Mouse (Mus musculus) CD4-positive, CD25-positive, alpha-beta regulatory T cell, adult 4 months (primary cell): ENCODE data around the gene Muc13. TPM values are rescaled to one million over a fixed set of nuclear protein-coding genes. Genes with fewer than 3 reads are reported as not detected.

ENCODE experiments used
- ATAC-seq: one replicate; pipeline ENCODE4 v1.8.0; 2017
- polyA plus RNA-seq, 2 experiments: library from polyadenylated mRNA; unstranded; fragments of 100-300 nt; shearing (Covaris generic); gene quantifications; one replicate each; pipeline ENCODE4 v1.2.1; 2017

Gene Muc13
- polyA plus RNA-seq, 2 experiments from 2014 or later, result 0.33 TPM; not detected in 1

DNA sequence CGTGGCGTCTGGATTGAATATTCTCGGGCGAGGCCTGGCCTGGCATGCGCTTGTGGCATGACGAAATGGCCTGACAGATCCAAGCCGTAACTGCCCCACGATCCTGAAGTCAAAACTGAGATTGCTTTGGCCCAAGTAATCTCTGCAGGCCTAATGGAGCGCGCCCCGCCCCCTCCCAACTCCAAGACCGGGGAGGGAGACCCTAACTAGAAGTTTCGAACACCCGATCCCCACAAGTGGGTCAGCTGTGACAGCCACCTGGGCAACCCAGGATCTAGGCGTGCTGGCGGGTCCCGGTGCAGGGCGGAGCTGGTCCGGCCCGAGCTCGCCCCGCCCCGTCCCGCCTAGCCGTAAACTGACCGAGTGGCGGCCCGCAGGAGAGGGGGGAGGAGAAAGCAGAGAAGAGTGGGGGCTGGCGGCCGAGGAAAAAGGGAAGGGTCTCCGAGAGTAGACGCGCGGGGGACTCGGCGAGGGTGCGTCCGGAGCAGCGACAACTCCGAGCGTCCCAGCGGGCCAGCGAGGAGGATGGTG, 35.5 kb downstream of the Muc13 start, which contains the start of gene Itgb5:
Gene Itgb5 (plus strand): TSS at position 365 of the 531 bp plus-strand sequence.
- no peak for ATAC-seq

DNA sequence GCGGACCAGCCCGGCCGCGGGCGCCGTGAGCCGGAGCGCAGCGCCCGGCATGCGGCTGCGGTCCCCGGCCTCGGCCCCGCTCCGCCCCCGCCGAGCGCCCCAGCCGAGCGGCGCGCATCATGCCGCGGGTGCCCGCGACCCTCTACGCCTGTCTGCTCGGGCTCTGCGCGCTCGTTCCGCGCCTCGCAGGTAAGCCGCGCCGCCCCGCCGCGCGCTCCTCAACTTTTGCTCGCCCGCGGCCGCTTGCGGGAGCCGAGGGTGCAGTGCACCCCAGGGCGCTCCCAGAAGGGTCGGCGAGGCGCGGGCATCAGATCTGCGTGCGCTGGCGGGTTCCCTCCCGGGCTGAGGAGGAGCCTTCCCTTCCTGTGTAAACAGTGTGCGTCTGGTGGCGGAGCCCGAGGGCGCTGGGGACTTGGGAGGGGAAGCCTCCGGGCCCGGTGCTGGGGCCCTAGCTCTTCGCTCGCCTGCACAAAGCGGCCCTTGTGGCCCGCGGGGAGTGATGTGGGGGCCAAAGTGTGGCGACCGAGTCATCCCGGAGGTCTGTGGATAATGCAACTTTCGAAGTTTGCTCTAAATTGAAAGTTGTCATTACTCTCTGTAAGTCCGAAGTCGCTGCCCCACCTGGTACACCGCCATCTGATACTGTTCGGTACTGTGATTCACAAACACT, 36.1 kb downstream of the Muc13 start:
- ATAC-seq, result peak; percentile 46

- no peak for ATAC-seq
Measured at GRCm38 (mm10) chr16:33830512-33831105, 36.8 kb downstream of the Muc13 start.

DNA sequence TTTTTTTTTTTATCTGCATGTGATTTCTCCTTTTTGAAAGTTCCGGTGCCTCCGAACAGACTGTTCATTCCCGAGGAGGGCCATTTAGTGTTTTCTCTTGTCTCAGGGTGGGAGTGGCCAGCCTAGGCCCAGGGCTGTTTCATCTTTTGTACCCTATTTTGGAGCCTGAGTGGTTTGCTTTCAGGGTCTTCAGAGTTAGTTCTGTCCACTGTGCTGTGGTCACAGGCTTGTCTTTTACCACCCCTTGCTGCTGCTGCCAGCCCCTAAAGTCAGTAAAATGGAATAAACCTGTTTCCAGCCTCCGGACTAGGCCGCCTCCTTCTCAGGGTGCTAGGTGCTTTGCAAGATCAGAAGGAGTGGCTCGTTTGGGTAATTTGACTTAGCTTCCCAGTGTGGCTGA, 38.2 kb downstream of the Muc13 start:
- no peak for ATAC-seq

- ATAC-seq, result peak; percentile 82
Measured at GRCm38 (mm10) chr16:33832728-33833428, 39.0 kb downstream of the Muc13 start.

DNA sequence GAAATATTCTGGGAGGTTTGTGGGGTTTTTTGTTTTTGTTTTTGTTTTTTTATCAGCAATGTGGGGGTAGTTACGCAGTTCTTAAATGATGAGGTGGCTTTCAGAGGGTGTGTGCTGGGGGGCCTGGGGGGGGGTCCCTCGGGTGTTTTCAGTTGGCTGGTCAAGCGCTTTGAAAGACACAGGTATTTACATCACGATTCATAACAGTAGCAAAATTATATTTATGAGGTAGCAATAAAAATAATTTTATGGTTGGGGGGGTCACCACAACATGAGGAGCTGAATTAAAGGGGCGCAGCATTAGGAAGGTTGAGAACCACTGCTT, 39.6 kb downstream of the Muc13 start:
- no peak for ATAC-seq

DNA sequence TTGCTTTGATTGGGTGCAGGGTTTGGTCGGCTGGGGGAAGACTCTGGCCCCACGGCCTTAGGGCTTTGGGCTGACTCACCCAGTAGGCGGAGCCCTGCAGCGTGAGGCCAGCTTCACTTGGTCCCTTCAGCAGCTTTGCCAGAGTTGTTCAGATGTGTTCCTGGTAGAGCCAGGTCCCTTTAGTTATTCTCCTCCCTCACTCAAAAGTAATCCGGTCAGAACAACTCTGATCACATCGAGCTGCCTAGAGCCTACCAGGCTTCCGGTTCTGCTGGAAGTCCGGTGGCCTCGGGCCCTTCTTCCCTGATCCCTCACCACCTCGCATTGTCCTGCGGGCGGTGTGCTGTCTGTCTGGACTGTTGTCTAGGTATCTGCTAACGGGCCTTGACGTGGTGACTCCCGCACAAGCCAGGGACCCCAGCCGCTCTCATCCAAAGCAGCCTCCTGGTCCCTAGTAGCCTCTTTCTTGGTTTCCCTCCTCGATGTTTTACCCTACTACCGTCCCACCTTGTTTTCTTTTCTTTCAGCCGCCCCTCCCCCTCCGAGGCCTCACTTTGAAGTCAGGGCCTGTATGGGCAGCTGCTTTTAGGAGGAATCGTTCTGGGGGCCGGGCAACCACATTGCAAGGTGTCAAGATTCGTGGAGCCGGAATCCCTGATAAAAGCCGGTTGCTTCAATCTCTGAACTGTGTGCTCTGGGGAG, 40.1 kb downstream of the Muc13 start:
- ATAC-seq, result no peak

DNA sequence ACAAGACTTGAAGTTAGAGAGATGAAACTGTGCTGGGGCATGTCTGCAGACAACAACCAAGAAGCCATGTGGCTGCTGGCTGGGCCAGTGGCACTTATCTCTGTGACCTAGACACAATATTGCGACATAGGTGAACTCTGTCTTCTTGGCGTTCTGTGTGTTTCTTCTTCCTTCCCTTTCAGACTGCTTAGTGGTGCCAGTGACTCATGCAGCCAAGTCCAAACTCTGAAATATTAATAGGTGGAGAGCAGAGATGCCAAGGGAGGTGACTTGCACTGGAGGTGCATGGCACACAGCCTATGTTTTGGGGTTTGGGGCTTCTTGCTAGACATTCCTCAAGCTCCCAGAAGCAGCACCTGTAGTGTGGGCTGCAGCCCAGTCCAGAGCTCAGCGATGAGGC, 42.8 kb downstream of the Muc13 start:
- ATAC-seq, result no peak

- no peak for ATAC-seq
Measured at GRCm38 (mm10) chr16:33837191-33837590, 43.4 kb downstream of the Muc13 start.

GRCm38 (mm10) chr16:33840616-33841015, 46.8 kb downstream of the Muc13 start:
- no peak for ATAC-seq

DNA sequence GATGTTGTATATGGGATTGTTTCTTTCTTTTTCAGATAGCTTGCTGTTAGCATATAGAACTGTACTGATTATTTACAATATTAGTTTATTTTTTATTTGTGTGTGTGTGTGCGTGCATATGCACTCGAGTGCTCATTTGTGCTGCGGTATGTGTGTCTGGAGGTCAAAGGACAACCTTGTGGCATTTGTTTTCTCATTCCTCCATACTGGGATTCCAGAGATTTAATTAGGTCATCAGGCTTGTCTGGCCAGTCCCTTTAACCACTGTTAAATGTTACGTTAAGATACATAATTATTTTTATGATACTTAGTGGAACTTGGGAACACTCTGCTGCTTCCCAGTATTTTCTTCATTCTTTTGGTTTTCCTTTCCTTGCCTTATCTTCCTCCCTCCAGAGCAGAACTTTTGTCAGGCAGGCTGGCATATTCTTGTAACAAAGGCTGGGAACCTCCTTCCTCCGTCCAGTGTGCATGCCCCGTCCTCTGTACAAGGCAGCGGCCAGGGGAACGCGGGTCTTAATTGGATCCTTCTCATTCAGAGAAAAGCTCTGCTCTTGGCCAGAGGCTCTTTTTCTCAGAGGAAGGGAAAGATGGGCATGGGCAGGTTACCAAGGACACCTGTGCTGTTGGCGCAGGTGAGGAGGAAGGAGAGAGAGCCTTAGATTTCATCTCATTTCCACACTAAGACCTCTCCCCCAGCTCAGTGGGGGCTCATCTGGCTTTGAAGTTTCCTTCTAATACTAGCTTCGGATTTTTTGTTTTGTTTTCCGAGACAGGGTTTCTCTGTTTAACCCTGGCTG, 48.4 kb downstream of the Muc13 start:
- no peak for ATAC-seq

GRCm38 (mm10) chr16:33844150-33844611, 50.3 kb downstream of the Muc13 start:
- no peak for ATAC-seq

DNA sequence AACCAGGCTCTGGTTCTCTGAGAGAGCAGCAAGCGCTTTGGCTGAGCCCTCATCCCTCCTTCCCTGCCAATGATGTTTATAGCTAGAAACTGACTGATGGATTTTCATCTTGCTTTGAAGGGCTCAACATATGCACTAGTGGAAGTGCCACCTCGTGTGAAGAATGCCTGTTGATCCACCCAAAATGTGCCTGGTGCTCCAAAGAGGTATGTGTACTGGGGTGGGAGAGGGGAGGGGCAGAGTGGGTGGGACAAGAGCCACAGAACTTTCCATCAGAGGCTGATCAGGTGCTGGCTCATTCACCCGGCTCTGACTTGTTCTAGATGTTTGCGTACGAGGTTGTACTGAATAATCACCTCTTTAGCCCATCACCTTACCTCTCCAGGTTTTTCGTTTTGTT, 51.0 kb downstream of the Muc13 start:
- ATAC-seq, result no peak

- no peak for ATAC-seq
Measured at GRCm38 (mm10) chr16:33853271-33853670, 59.4 kb downstream of the Muc13 start.

- no peak for ATAC-seq
Measured at GRCm38 (mm10) chr16:33858766-33859165, 64.9 kb downstream of the Muc13 start.

GRCm38 (mm10) chr16:33859380-33859779, 65.5 kb downstream of the Muc13 start:
- no peak for ATAC-seq

GRCm38 (mm10) chr16:33859988-33860700, 66.3 kb downstream of the Muc13 start:
- ATAC-seq, result no peak

GRCm38 (mm10) chr16:33862406-33862805, 68.6 kb downstream of the Muc13 start:
- no peak for ATAC-seq

DNA sequence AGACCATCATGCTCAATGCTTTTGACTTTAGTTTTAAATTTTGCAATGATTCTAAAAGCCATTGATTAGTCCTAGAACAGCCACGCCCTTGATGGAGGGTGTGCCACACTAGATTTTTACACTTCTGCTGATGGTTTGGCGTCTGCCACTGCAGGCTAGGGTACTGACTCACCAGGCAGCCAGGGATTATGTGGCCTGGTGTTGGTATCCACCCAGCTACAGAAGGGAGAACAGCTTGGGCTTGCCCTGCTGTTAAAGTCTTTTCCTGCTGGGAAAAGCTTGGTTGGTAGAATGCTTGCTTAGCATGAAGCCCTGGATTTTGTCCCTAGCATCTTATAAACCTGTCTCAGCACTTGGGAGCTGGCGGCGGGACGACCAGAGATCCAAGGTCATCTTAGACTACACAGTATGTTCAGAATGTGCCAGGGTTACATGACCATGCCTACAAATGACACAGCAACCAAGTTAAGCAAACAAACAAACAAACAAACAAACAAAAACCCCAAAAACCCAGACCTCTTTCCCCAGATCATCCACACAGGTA, 69.4 kb downstream of the Muc13 start:
- ATAC-seq, result no peak
